Mouse (Mus musculus): ENCODE results near the gene Lrrk2.
"Not testable (repeated sequence)": the region's sequence is repeated elsewhere in the genome, so short reads cannot be mapped to it uniquely, and the experiment has no call there.

Gene Lrrk2

DNA sequence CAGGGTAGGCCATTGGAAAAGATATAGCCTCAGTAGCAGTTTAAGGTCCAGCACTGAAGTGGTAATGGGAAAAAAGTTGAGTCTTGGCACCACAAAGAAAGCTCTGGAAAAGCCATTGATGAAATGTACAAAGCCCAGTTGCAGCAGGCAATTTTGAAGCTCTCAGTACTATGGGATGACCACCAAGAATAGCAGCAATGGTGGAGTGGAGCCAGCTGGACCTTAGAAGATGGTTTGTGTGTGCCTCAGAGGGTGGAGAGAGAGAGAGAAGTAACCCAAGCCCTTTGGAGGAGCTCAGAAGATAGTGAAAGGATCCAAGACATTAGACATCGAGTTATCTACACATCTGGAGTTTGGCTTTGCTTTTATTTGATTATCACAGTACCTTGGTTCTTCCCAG is 20.1 kb downstream of the Lrrk2 start:
- no peak for DNase-seq

DNA sequence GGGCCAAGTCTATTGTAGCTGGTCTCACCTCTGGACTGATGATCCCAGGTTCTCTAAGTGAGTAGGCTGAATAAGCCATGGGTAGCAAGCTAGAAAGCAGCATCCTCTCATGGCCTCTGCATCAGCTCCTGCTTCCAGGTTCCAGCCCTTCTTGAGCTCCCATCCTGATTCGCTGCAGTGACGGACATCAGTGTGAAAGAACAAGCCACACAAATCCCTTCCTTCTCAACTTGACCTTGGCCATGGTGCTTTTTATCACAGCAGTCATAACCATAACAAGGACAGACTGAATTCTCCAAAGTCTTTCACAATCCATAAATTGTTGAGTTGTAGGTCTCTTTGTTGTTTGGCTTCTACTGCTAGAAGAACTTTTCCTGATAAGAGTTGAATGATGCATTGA is 20.9 kb downstream of the Lrrk2 start:
- DNase-seq = no peak

DNA sequence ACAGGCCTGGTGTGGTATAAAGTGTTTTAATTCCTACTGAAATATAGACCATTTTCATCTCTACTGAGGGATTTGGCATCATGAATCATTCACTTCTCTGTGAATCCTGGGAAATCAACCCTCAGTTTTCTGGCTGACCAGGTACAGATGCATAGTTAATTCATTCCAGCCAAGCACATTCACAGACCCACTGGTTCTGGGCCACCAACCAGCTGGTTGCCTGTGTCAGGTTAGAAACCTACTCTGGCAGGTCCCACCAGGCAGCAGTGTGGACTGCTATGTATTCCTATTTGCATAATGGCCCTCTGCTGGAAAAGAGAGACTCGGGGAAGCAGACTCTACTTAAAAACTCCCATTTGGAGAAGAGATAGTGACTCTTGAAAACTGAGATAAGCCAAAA is 27.9 kb downstream of the Lrrk2 start:
- DNase-seq = no peak

DNA sequence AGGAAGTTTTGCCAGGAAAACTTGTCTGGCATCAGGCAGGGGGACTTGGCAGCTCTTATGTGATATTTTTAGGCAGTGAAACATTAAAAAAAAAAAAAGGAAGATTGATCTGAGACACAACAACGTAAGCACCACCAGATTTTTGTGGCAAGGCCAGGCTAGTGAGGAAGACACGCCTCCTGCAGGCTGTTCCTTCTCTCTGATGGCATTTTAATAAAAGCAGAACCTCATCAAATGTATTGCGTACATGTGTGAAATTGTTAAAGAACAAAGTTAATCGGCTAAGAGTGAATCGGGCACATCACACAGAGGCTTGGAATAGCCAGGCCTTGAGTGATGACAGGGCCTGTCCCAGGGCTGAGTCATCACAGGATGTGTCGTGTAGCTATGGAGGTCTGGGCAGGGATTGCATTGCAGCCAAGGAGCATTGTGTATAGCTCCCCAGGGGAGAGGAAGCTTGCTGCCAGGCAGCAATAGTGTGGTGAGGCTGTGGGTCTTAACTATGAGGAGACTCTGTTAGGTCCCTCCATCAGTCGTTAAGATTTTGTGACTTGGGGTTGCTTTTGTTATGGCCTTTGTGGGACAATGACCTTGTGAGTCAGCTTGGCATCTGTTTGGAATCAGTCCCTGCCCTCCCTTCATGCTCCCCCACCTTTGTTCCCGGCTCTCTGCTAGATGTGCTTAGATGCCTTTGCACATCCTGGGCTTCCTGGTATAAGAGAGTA is 30.2 kb downstream of the Lrrk2 start:
- DNase-seq = peak; percentile 66

DNA sequence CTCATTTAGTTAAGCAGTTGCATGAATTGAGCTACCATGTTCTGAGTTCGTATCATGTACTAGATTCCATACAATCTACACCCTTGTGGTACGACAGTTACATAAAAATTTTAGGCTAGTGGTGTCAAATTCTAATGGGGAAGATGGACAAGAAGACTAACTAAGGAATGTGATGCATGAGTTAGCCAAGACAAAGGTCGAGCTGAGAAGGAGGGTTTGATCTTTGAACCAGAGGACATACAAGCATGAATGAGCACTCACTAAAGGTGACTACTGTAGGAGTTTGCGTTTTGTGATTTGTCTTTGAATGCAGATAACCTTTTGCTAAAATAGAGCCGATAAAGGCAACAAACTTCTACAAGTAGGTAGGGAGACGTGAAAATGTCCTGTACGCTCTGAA is 31.1 kb downstream of the Lrrk2 start:
- no peak for DNase-seq

DNA sequence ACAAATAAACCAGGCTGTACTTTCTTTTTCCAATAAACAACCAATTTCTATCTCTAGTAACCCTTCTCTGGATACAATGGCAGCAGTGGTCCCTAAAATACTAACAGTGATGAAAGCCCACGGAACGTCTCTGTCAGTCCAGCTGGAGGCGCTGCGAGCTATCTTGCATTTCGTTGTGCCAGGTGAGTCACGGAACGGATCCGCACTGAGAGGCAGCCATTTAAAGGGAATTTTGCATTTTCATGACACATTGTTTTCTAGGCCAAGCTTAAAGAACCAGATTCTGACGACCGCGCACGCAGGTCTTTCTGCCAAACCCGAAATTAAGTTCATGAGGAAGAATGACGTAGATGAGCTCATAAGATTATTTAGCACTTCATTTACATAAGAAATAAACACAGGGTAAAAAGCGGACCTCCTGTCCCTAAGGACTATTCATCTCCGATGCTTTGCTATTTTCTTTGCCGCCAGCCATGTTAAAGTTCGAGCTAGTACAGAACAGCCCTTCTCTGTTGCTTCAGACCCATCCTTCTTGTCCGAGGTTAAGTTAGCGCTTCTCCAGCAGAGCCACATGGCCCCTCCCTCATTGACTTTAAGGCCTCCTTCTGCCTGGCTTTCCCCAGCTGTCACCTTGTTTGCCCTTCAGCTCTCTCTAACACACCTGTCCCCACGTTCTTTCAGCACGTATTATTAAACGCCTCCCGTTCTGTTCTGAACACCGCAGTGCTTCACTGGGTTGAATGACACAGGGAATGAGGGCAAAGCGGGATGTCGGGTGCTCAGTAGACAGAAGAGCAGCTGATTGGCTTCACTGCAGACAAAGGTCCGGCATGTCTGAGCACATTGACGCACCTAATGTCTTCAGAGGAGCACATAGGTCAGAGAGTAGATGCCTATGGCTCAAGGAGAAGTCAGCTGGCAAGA is 36.5 kb downstream of the Lrrk2 start:
- no peak for DNase-seq

DNA sequence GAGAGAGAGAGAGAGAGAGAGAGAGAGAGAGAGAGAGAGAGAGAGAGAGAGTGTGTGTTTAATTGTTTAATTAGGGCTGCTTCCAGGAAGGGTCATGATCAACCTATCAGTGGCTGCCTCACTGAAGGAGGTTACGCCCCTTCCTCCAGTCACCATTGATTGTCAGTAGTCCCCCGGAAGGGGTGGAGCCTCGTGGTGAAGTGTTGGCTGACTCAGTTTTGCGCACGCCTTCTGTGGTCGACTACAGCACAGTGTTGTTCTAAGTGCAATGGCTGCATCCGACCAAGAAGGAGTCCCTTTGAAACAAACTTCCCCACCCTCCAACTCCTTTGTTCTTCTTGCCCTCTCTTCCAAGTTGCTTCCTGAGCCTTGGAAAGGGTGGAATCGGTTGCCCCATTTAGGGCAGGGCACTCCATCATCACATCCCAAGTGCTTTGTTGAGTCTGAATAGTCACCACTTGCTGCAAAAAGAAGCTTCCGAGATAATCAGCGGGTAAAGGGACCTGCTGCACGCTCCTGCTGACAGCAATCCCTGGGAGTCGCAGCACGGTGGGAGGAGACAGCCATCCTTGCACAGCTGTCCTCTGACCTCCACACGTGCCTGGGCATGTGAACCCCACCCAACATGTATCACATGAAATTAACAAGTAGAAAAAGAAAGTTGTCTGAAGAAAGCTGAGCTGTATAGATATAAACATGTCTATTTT is 62.4 kb downstream of the Lrrk2 start:
- DNase-seq = no peak

DNA sequence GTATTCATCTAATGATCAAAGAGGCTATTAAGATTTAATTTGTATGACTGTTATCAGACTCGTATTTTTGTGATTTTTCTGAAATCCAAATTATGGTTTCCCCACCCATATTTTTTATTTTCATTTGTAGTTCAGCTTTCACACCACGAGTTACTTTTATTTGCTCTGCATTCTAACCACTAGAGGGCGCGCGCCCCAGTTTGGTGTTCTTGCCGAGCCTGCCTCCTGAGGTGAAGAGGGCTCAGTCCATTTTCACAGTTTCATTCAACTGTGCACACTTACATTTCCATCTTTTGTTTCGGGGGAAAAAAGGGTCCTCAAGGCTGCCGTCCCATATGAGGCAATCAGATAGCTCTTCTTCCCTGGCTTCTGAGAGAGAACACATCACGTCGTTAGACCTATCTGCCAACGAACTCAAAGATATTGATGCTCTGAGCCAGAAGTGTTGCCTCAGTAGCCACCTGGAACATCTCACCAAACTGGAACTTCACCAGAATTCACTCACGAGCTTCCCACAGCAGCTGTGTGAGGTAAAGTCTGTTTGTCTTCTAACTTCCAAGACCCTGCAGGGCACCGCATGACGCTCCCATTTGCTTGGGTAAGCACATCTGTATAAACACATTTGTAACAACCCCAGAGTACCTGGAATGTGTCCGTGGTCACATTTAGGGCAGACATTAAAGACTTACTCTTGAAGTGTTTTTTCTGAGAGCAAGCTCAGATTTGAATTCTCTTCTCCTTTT is 64.0 kb downstream of the Lrrk2 start:
- DNase-seq = peak; percentile 24

DNA sequence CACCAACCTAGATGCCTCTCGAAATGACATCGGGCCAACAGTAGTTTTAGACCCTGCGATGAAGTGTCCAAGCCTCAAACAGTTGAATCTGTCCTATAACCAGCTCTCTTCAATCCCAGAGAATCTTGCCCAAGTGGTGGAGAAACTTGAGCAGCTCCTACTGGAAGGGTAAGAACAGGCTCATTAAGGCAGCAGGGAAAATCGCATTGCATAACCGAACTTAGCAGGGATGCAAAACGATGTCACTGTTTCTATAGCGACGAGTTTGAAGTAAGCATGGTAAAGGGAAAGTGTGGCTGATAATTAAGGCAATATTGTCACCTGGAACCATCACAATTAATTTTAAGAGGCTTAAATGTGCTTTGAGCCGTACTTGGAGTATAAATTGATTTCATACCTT is 65.8 kb downstream of the Lrrk2 start:
- DNase-seq = no peak

DNA sequence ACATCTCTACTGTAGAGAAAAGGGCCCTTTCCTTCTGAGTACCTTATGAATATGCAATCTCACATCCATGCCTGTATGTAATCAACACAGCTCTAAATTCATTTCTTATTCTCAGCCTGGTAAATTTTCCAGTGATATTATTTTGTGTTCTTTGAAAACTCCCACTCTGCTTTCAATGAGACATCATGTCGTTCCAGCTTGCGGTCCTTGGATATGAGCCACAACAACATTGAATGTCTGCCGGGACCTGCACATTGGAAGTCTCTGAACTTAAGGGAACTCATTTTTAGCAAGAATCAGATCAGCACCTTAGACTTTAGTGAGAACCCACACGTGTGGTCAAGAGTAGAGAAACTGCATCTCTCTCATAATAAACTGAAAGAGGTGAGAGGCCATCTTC is 72.5 kb downstream of the Lrrk2 start:
- DNase-seq = no peak

DNA sequence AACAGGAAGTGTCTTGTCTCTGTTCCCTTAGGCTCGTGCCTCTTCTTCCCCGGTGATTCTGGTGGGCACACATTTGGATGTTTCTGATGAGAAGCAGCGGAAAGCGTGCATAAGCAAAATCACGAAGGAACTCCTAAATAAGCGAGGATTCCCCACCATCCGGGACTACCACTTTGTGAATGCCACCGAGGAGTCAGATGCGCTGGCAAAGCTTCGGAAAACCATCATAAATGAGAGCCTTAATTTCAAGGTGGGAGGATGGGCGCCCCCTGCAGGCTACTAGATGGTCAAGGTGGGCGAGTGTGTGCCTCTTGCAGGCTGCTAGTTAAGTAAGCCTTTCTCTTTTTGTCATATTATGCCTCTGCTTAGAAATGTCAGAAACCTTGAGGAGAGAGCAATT is 79.1 kb downstream of the Lrrk2 start:
- peak; percentile 44 for DNase-seq

DNA sequence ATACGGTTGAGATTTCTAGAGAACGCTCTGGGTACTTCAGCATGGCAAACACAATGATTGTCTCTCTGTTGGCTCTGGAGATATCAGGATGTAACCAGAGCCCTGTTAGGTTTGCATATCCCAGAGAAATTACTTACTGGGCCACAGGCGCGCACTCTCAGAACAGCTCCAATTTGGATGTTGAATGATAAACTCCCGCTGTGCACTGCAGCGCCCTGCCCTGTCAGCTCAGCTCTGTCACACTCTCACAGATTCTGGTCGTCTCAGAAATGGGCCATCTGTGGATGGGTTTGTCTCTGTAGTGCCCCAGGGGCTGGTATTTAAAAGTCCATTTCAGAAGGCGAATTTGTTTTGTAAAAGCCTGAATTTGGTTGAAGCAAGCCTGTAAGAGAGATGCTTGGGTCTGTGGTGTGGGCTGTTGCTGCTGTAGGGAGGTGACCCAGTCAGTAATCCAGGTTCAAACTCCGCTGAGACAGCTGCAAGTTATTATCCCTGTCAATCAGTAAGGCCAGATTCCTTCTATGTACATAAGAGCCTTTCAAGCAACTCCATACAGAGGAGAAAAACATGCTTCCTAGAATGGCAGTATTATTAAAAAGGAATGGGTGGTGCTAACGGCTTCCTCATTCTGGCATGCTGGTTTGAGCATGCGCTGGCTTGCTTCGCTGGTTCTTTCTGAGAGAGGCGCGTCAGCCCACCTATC is 80.6 kb downstream of the Lrrk2 start:
- DNase-seq = no peak

DNA sequence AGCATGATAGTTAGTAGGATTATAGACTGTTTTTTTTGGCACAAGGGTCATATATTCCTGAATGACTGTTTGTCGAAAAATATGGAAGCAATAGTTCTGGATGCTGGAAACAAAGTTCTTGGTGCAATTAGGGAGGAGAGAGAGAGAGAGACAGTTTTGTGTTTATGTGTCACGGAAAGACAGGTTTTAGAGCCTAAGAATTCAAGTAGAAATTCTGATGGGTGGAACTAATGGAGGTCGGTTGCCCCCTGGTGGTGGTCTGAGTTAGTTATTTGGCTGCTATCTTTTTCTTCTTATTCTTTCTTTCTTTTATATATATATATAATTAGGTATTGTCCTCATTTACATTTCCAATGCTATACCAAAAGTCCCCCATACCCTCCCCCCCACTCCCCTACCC is 81.6 kb downstream of the Lrrk2 start:
- DNase-seq = peak; percentile 69

DNA sequence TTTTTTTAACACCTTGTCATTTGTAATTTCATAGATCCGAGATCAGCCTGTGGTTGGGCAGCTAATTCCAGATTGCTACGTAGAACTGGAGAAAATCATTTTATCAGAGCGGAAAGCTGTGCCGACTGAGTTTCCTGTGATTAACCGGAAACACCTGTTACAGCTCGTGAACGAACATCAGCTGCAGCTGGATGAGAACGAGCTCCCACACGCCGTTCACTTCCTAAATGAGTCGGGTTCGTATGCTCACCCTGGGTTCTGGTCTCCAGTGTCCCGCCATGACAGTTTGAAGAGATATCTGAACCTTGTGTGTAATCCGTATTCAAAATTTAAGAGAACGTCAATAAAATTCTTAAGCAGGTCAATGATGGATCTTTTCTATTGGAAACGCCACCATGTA is 82.8 kb downstream of the Lrrk2 start:
- DNase-seq = no peak

DNA sequence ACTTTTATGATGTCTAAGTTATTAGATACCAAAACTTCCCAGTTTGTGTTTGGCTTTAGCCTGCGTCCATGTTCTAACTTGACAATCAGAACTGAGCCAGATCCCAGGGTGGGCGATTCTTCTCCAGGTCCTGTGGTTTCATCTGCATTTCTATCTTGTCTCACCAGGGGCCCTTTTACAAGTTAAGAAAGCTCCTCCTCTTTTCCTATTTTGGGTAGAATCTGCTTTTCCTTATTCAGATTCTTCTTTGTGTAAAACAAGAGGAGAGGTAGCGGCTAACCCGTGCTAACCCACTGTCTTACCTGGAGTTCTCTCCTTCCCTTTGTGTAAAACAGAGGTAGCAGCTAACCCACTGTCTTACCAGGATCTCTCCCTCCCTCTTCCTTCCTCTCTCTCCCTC is 99.1 kb downstream of the Lrrk2 start:
- DNase-seq = no peak

DNA sequence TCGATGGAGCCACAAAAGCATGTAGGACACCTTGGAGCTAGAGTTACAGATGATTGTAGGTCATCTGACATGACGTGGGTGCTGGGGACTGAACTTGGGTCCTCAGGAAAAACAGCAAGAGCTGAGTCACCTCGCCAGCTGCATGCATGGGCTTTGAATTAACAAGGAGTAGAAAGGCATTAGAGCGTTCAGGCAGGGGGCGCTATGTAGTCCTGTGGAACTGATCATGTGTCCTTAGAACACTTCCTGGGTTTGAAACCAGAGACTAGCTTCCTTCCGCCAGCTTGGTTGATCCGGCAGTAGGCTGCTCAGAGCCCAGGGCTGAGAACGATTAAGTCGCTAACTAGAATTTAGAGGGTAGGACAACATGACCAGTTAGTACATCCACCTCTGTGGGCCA is 106.2 kb downstream of the Lrrk2 start:
- no peak for DNase-seq

DNA sequence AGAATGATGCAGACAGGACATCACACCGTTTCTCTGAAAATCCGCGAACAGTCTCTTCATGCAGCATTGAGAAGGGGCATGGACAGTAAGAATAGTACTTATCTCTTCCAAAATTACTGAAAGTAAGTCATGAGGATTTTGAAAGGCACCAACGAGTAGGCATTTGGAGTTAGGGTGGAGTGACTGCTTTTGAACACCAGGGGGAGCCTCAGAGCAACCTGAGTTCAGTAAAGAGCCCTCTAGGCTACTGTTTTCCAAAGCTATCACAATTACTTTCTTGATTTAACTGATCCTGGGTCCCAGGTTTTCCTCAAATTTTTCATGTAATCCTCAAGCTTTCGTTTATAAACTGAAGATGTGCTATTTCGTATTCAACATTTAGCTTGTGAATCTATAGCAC is 108.2 kb downstream of the Lrrk2 start:
- peak; percentile 45 for DNase-seq

DNA sequence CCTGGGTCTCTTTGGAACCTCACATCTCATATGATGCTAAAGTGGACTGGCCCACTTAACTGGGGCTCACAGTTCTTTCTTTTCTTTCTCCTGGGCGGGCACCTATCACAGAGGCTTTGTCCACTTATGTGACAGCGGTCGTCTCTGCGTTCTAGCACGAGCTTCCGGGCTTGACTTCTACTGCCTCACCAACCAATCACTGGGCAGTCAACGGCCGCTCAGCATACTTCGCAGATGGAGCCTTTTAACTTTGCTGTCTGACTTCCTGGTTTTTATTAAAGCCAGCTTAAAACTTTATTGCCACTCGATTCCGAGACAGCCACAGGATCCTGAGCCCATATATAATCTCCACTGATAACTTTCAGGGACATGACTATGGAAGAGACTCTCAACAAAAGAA is 115.4 kb downstream of the Lrrk2 start:
- DNase-seq = no peak

DNA sequence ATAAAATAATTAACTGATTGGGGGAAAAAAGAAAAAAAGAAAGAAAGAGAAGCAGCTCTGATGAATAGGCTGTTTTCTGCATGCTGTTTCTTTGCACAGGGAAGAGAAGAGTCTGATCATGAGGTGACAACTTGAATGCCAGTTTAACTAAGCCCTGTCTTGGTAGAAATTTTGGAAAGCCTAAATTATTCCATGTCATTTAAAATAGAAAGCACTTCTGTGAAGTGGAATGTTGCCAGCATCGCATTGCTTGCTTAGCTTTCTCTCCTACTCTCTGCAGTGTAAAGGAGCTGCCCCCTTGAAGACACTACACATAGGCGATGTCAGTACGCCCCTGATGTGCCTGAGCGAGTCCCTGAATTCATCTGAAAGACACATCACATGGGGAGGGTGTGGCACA is 133.5 kb downstream of the Lrrk2 start:
- no peak for DNase-seq

DNA sequence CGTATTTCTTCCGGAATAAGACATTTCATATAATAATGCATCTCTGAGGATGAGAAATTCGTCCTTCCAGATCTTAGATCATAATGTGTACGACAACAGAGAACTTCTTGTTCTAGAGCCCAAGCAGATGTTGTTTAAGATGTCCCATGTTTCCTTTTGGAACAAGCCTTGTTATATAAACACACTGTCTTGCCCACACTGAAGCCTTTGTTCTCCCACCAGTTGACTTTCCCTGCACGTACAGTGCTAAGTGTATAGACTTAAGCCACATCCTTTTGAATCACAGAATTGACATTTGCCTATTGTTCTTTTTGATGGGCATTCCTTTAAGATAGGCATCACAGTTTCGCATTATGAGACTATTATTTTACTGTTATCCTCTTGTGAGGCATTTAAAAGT is 162.3 kb downstream of the Lrrk2 start:
- DNase-seq = no peak

DNA sequence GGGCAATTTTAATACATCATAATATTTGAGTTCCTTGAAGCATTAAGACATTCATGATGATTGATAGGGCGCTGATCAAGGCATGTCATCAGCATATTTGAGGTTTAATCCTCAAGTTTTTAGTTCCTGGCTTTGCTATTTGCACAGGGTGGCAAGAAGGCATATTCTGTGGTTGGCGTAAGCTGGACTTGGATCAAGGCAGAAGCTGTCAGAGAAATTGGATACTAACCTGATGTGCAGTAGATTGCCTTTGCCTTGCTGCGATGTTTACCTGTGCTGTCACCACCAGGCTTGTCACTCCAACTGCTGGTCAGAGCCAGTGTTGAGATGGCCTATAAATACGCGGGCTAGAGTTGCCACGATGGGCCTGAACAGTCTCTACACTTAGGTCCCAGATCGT is 165.0 kb downstream of the Lrrk2 start, which contains the start of gene Smgc:
TSS of gene Smgc (plus strand) at position 301 of the 400 bp plus-strand sequence.
- DNase-seq = no peak

DNA sequence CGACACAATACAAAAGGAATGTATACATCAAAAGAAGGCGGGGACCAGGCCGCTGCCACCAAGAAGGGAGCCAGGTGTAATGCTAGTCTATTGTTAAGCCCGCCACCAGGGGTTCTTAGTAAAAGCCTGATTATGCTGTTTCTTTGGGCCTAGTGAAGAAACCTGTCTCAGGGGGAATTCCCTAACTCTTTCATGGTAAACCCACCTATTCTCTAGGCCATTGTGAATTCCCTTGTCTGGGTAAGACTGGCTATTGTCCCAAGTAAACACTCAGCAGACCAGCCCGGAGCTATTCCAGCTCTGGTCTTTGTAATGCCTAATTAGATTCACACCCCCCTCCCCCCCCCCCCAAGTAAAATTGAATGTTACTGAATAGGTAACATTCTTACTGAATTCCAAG is 191.2 kb downstream of the Lrrk2 start:
- DNase-seq = not testable (repeated sequence)
